Mouse (Mus musculus) intestine, postnatal 0 days (tissue): ENCODE measurements around the gene Olfr287. TPM values are rescaled to one million over a fixed set of nuclear protein-coding genes. Genes with fewer than 3 reads are reported as not detected.

Source experiments
- ATAC-seq: fragments of 200-750 bp; cut with Nextera tagmentation; 2 replicates; pipeline ENCODE4 v1.8.0; 2017; ENCODE audit warnings: mild to moderate bottlenecking, moderate TSS enrichment, moderate library complexity
- H3K27ac ChIP-seq: fragments of 300-500 bp; sonication (generic); 2 replicates; pipeline ENCODE4 v1.5.1; 2014; ENCODE audit warnings: mild to moderate bottlenecking, low read depth, low read length, moderate library complexity
- H3K27me3 ChIP-seq: fragments of 300-500 bp; sonication (generic); replicated peaks from 2 replicates; pipeline ENCODE4 v1.6.1; 2014; ENCODE audit warnings: low read length, mixed read lengths; ENCODE audit not compliant: control insufficient read depth, insufficient read depth
- H3K36me3 ChIP-seq: fragments of 300-500 bp; sonication (generic); 2 replicates; pipeline ENCODE4 v1.6.1; 2014; ENCODE audit warnings: mild to moderate bottlenecking, moderate library complexity; ENCODE audit not compliant: control insufficient read depth, insufficient read depth
- H3K4me1 ChIP-seq: fragments of 300-500 bp; sonication (generic); replicated peaks from 2 replicates; pipeline ENCODE4 v1.6.1; 2014; ENCODE audit warnings: antibody characterized with exemption, low read length, mixed read lengths; ENCODE audit not compliant: control insufficient read depth, insufficient read depth
- H3K4me2 ChIP-seq: fragments of 300-500 bp; sonication (generic); replicated peaks from 2 replicates; pipeline ENCODE4 v1.6.1; 2014; ENCODE audit warnings: low read depth, mild to moderate bottlenecking, moderate library complexity
- H3K4me3 ChIP-seq: fragments of 300-500 bp; sonication (generic); 2 replicates; pipeline ENCODE4 v1.5.1; 2014; ENCODE audit warnings: low read depth, low read length
- H3K9ac ChIP-seq: fragments of 300-500 bp; sonication (generic); 2 replicates; pipeline ENCODE4 v1.6.1; 2014; ENCODE audit warnings: mild to moderate bottlenecking, low read depth, low read length
- H3K9me3 ChIP-seq: fragments of 300-500 bp; sonication (generic); 2 replicates; pipeline ENCODE4 v1.6.1; 2016; ENCODE audit warnings: mixed run types; ENCODE audit not compliant: control insufficient read depth
- CTCF ChIP-seq: sonication (generic); IDR thresholded peaks from 2 replicates; pipeline ENCODE4 v1.5.1; 2016; ENCODE audit warnings: low read depth, mild to moderate bottlenecking, control low read depth, antibody characterized with exemption, moderate library complexity
- WGBS: fragments of 180-500 bp; shearing (Covaris S2); extraction: QIAGEN DNeasy Blood & Tissue Kit; methylation state at CpG from one replicate; pipeline ENCODE4 v1.1.7; 2014; 5-methylcytosine and 5-hydroxymethylcytosine counted together
- polyA plus RNA-seq: library from polyadenylated mRNA; unstranded; fragments of >200 nt; fragmentation: Nextera tagmentation; extraction: Ambion mirVana; gene quantifications from 2 replicates; pipeline ENCODE4 v1.2.1, GENCODE M21; 2015

The Olfr287 gene
- polyA plus RNA-seq, 1 experiment from 2014 or later = not detected

- no peak for TF ChIP-seq CTCF
- WGBS = 75% methylated on average over 9 of the region's 9 CpGs
- Histone ChIP-seq H3K4me2 (no peak overlapping the region), H3K27ac (no peak overlapping the region), H3K27me3 (peaks cover 42% of the 10 kb centered on the region), H3K9ac (no peak overlapping the region), H3K36me3 (no peaks in the 10 kb centered on the region), H3K4me3 (no peak overlapping the region), H3K9me3 (no peaks in the 10 kb centered on the region), H3K4me1 (no peaks in the 10 kb centered on the region)
- ATAC-seq = no peak
Measured at GRCm38 (mm10) chr15:98170917-98171316, 49.9 kb downstream of the Olfr287 start.

- no peak overlapping the region for H3K4me3 ChIP-seq
- no peaks in the 10 kb centered on the region for H3K9me3 ChIP-seq
- no peak overlapping the region for H3K27ac ChIP-seq
- H3K4me2 ChIP-seq = no peak overlapping the region
- WGBS = 33% methylated on average over 7 of the region's 7 CpGs
- H3K4me1 ChIP-seq = no peaks in the 10 kb centered on the region
- peaks cover 42% of the 10 kb centered on the region for H3K27me3 ChIP-seq
- TF ChIP-seq CTCF = no peak
- H3K36me3 ChIP-seq = no peaks in the 10 kb centered on the region
- H3K9ac ChIP-seq = no peak overlapping the region
- no peak for ATAC-seq
Measured at GRCm38 (mm10) chr15:98170365-98170764, 50.5 kb downstream of the Olfr287 start.

- Histone ChIP-seq H3K4me2 (no peak overlapping the region), H3K36me3 (no peaks in the 10 kb centered on the region), H3K4me3 (no peak overlapping the region), H3K4me1 (no peaks in the 10 kb centered on the region), H3K27me3 (peaks cover 42% of the 10 kb centered on the region), H3K9ac (no peak overlapping the region), H3K9me3 (no peaks in the 10 kb centered on the region), H3K27ac (no peak overlapping the region)
- 10% methylated on average over 18 of the region's 19 CpGs for WGBS
- no peak for TF ChIP-seq CTCF
- ATAC-seq = no peak
Measured at GRCm38 (mm10) chr15:98168622-98169004, 52.2 kb downstream of the Olfr287 start.

GRCm38 (mm10) chr15:98167645-98168621 lies 52.9 kb downstream of the Olfr287 start:
- no peak overlapping the region for H3K27ac ChIP-seq
- no peaks in the 10 kb centered on the region for H3K4me1 ChIP-seq
- no peak overlapping the region for H3K9ac ChIP-seq
- no peaks in the 10 kb centered on the region for H3K36me3 ChIP-seq
- H3K27me3 ChIP-seq = peaks cover 42% of the 10 kb centered on the region
- TF ChIP-seq CTCF = no peak
- peak overlapping the region; percentile 49 for H3K4me2 ChIP-seq
- H3K9me3 ChIP-seq = no peaks in the 10 kb centered on the region
- ATAC-seq = peak; percentile 58; the same call in 1 of the 2 replicates
- peak overlapping the region; percentile 26 for H3K4me3 ChIP-seq
- 3% methylated on average over 69 of the region's 69 CpGs for WGBS

- H3K36me3 ChIP-seq = no peaks in the 10 kb centered on the region
- H3K27me3 ChIP-seq = peaks cover 42% of the 10 kb centered on the region
- ATAC-seq = no peak
- H3K4me3 ChIP-seq = peak within 1 kb of the TSS; percentile 26
- TF ChIP-seq CTCF = no peak
- no peaks in the 10 kb centered on the region for H3K9me3 ChIP-seq
- H3K4me1 ChIP-seq = no peaks in the 10 kb centered on the region
- H3K9ac ChIP-seq = no peak within 1 kb of the TSS
- no peak within 1 kb of the TSS for H3K27ac ChIP-seq
- H3K4me2 ChIP-seq = peak within 1 kb of the TSS; percentile 49
- WGBS = 7% methylated on average over 17 of the region's 18 CpGs
Measured at GRCm38 (mm10) chr15:98166963-98167644, 53.8 kb downstream of the Olfr287 start, which contains the start of gene Ccdc184. TSS of gene Ccdc184 (plus strand) at chr15:98167158.

- WGBS = 83% methylated on average over 5 of the region's 5 CpGs
Measured at GRCm38 (mm10) chr15:98165525-98165924, 55.3 kb downstream of the Olfr287 start, which contains the start of gene Asb8. TSS of gene Asb8 (minus strand) at chr15:98165625.

More at GRCm38 (mm10) chr15:98165525-98165924, 55.3 kb downstream of the Olfr287 start, which contains the start of gene Asb8:
- Histone ChIP-seq H3K4me3 (no peak within 1 kb of the TSS), H3K27ac (no peak within 1 kb of the TSS), H3K4me1 (no peaks in the 10 kb centered on the region), H3K9me3 (no peaks in the 10 kb centered on the region), H3K27me3 (peaks cover 42% of the 10 kb centered on the region), H3K36me3 (no peaks in the 10 kb centered on the region), H3K4me2 (no peak within 1 kb of the TSS), H3K9ac (no peak within 1 kb of the TSS)
- TF ChIP-seq CTCF = no peak
- no peak for ATAC-seq
